Mouse (Mus musculus): Measurements from ENCODE around the gene 4930507D05Rik. TPM values are rescaled to one million over a fixed set of nuclear protein-coding genes. Genes with fewer than 3 reads are reported as not detected.

The 4930507D05Rik gene
- not detected in 2 replicates for polyA plus RNA-seq (2012; ENCODE audit: insufficient read depth, insufficient read length, missing spikeins)

DNA sequence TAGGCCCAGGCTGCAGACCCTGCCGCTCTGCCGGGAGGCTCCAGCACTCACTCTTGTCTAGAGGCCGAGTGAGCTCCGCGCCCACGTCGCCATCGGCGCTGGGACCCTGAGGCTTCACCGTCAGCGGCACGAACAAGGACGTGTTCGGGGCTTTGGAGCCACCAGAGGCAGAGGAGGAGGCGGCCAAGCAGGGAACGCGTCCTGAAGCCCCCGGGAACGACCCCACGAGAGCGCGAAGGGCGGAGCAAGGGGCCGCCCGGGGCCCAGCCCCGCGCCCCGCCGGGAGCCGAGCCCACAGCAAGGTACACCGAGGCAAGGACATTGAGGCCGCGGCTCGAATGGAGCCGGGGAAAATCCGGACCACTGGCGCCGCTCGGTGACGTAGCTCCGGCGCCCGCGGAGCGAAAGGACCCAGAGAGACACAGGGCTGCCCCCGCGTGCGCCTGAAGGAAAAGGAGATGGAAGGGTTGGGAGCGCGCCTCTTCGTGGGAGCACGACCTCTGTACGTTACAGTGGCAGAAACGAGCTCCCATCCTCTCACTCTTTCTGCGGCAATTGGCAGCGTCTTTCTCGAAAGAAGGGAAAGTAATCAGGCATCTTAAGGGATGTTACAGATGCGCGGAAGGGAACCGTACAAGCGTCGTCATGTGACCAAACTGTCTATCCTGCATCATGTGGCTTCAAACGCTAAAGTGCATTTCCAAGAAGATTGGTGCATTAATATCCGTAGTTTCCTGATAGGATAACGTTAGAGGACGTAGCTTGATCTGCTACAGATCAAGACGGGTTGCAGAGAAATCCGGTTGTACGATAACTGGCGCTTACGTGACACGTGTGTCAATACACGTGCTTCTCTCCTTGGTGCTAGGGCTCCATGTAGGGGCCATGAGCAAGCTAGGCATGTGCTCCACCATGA, at the start of gene 4930507D05Rik, which contains the start of gene Supv3l1:
4930507D05Rik (plus strand) TSS at position 126 of the 916 bp plus-strand sequence.
Supv3l1 (minus strand) TSS at position 375 of the 916 bp plus-strand sequence.
- H3K4me3 ChIP-seq (ENCODE audit: insufficient read depth, low read depth, low read length): peak within 1 kb of the TSS; percentile 81

DNA sequence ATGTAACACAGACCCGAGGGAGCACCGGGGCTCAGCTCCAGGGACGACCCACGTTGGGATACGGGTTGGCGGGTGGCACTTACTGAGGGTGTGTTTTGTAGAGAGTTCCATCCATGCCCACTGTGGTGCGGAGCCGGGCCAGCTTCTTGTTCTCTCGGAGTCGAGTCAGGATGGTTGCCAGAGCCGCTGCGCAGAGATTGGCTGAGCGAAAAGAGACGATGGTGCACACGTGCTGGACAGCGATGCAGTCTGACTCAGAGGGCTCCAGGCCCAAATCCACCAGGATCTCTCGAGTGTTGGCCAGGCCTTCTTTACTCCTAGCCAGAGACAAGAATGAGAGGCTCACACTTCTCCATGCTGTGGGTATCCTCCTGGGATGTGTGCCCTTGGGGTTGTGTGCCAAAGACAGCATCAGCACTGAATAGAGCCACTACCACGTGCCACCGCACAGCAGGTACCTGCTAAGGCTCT, 47.6 kb upstream of the 4930507D05Rik start:
- Histone ChIP-seq H3K27ac (replicated peaks; ENCODE audit: low read depth, low read length) (no peak overlapping the region), H3K4me1 (ENCODE audit: control insufficient read depth, insufficient read depth, insufficient read length, low read length) (no peaks in the 10 kb centered on the region; the same call in 1 of the 2 replicates), H3K4me3 (ENCODE audit: insufficient read depth, low read depth, low read length) (no peak overlapping the region)

More for the DNA sequence above, at the start of gene 4930507D05Rik, which contains the start of gene Supv3l1:
- Histone ChIP-seq H3K27ac (replicated peaks; ENCODE audit: low read depth, low read length) (peak within 1 kb of the TSS; percentile 98), H3K4me1 (ENCODE audit: control insufficient read depth, insufficient read depth, insufficient read length, low read length) (peaks cover 3% of the 10 kb centered on the region)

DNA sequence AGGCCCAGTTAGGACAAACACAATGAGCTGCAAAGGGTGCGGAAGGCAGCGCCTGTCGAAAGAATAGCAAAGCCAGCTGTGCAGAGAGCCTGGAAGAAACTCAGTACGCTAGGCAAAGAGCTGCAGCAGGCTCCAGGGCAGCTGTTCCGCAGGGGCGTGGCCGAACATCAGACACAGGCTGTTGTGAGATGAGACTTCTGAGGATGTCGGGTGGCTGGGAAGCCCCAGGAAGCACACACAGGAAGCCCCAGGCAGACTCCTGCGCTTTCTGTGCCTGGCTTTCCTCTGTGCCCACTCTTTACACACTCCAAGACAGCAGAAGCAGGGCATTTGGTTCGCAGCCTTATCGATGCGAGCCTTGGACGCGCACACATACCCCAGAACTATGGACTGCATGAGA, 44.4 kb upstream of the 4930507D05Rik start:
- no peaks in the 10 kb centered on the region; the same call in 1 of the 2 replicates for H3K4me1 ChIP-seq (ENCODE audit: control insufficient read depth, insufficient read depth, insufficient read length, low read length)
- H3K4me3 ChIP-seq (ENCODE audit: insufficient read depth, low read depth, low read length): no peak overlapping the region
- H3K27ac ChIP-seq (replicated peaks; ENCODE audit: low read depth, low read length): no peak overlapping the region

DNA sequence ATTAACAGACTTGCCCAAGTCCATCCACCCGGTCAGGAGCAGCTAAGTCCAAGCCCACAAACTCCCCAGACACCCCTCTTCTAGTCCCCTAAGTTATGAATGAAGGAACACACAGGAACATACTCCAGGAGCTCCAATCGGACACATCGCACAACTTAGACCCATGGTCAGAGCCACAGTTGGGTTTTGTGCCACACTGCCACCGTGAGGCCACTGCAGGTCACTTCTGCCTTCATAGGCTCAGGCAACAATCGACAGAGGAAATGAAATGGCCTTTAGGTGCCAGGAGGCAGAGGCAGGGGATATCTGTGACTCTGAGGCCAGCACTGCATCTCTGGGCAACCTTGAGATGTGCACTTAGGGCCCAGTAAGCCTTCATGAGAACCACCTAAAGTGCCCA, 38.3 kb upstream of the 4930507D05Rik start:
- Histone ChIP-seq H3K27ac (replicated peaks; ENCODE audit: low read depth, low read length) (no peak overlapping the region), H3K4me1 (ENCODE audit: control insufficient read depth, insufficient read depth, insufficient read length, low read length) (no peaks in the 10 kb centered on the region), H3K4me3 (ENCODE audit: insufficient read depth, low read depth, low read length) (no peak overlapping the region)

DNA sequence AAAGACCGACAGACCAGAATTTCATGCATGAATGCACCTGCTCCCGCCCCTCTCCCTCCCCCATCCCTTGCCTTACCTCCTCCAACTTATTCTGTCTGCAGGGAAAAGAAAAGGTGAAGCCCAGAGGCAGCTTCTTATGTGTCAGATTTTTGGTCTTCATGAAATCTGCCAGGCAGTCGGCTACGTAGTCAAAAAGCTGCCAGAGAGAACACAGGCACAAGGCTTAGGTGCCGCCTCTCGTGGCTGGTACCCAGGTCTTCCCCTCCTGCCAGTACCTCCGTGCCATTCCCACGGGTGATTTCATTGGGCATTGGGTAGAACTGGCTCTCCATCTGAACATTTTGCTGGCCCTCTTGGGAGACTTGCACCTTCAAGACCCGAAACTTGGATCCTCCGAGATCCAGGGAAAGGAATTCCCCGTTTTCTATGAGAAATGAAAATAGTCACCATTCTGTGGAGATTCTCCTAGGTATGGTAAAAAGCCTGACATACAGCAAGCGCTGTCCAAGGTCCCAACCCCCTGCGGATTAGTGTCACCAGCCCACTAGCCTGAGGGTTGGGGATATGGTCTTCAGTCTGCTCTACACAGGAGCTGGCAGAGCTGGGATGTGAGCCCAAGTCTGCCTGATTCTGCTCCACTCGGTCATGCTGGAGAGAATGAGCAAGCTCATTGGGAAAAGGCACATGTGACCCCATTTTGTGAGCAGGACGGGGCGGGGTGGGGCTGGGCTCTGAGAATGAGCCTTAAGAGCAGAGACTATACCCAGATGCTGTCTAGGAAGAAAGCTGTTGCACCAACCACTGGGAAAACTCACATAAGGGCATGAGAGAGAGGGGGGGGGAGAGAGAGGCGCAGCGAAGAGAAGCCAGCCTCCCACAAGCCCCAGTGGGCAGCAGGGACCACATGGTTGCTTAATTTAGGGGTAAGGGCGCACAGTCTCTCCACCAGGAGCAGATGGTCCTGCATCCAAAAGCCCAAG, 37.6 kb upstream of the 4930507D05Rik start:
- Histone ChIP-seq H3K4me1 (ENCODE audit: control insufficient read depth, insufficient read depth, insufficient read length, low read length) (no peaks in the 10 kb centered on the region), H3K27ac (replicated peaks; ENCODE audit: low read depth, low read length) (no peak overlapping the region), H3K4me3 (ENCODE audit: insufficient read depth, low read depth, low read length) (no peak overlapping the region)

DNA sequence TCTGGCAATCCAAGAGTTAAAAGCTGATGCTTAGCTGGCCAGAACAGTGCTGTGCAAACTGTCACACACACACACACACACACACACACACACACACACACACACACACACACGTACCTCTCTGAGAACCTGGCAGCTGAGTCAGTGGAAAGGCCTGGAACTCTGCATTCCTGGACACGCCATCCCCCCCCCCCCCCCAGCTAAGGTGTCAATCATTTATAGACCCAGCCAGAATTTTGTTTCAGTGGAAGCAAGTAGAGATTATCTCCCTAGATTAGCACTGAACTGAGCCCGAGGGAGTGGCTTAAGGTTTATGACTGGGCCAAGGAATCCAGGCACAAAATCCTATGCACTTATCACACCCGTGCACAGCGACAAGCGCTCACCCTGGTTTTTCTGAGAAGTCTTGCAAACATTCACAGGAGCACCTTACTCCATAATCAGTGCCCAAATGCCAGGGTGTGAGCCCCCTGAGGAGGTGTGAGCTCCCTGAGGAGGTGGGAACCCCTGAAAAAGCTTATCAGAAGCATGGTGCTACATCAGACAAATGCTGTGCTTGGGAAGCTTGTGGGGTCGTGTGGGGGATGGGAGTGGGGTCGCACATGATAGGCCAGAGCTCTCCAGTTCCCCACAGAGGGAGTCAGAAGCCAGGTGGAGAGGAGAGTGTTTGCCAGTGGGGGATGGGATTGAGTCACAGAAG, 36.2 kb upstream of the 4930507D05Rik start:
- Histone ChIP-seq H3K27ac (replicated peaks; ENCODE audit: low read depth, low read length) (no peak overlapping the region), H3K4me3 (ENCODE audit: insufficient read depth, low read depth, low read length) (no peak overlapping the region), H3K4me1 (ENCODE audit: control insufficient read depth, insufficient read depth, insufficient read length, low read length) (no peaks in the 10 kb centered on the region)

DNA sequence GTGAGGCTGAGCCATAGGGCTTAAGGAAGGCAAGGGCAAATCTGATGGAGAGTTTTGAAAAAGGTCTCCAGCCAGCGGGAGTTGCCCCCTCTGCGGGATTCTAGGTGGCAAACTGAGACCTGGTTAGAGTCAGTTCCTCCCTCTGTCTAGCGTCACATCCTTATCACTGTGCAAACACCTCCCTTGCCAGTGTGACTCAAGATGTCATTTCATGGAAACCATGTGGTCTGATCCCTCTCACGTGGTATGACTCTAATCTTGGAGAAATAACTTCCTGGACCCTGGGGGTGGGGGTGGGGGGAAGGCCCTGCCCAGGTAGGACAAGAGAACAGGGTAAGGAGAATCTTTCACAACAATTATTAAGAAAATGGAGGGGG, 35.7 kb upstream of the 4930507D05Rik start:
- Histone ChIP-seq H3K27ac (replicated peaks; ENCODE audit: low read depth, low read length) (no peak overlapping the region), H3K4me3 (ENCODE audit: insufficient read depth, low read depth, low read length) (no peak overlapping the region), H3K4me1 (ENCODE audit: control insufficient read depth, insufficient read depth, insufficient read length, low read length) (no peaks in the 10 kb centered on the region)

DNA sequence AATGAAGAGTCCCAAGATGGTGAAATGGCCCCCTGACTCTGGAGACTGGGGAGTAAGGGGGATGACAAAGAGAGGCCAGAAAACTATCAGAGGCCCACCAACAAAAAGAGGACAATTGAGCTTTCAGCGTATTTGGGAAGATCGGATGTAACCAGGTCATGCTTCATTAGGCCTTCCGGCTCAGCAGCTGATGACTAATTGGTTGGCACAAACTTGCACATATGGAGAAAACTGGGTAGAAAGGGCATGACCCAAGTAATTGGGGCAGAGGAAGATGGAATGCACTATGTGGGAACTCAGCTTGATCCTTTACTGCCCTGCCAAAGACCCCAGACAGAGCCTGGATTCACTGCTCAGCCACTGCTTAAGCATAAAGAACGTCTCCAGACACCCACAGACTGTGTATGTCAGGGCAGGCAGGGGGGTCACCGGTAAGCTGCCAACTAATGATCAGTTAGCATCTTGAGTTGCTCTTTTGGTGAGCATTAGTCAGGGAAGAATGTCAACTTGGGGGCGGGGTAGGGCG, 30.4 kb upstream of the 4930507D05Rik start:
- no peak overlapping the region for H3K4me3 ChIP-seq (ENCODE audit: insufficient read depth, low read depth, low read length)
- no peak overlapping the region for H3K27ac ChIP-seq (replicated peaks; ENCODE audit: low read depth, low read length)
- H3K4me1 ChIP-seq (ENCODE audit: control insufficient read depth, insufficient read depth, insufficient read length, low read length): no peaks in the 10 kb centered on the region

DNA sequence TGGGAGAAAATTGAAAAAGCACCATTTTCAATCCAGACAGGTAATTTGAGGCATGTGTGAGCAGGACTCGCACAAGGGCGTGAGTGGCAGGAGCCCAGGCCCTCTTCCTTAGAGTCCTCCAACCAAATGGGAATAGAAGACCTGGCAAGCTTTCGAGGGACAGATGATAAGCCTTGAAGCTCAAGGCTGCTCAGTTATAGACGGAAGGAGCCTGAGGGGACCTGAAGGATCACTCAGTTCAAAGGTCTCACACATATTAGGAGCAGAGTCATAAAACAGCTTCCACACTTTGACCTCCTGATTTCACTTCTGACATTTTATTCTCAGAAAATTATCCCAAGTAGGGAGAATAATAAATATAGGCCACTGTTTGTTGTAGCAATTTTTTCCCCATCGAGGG, 29.9 kb upstream of the 4930507D05Rik start:
- Histone ChIP-seq H3K4me3 (ENCODE audit: insufficient read depth, low read depth, low read length) (no peak overlapping the region), H3K27ac (replicated peaks; ENCODE audit: low read depth, low read length) (no peak overlapping the region), H3K4me1 (ENCODE audit: control insufficient read depth, insufficient read depth, insufficient read length, low read length) (no peaks in the 10 kb centered on the region)

DNA sequence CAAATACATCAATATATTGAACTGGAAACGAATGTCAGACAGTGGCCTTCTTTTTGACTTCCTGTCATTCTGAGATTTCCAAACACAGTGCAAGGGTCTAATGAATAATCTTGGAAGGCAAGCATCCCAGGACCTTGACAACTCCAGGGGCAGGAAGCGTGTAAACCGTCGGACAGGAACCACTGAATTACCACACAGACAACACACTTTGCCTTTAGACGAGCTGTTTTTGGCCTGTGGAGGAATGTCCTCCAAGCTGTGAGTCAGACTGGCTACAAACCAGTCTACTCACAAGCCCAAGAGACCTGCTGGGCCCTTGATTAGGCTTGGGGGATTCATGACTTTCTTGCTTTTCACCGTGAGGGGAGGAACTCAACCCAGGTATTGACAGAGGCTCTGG, 28.9 kb upstream of the 4930507D05Rik start:
- Histone ChIP-seq H3K4me1 (ENCODE audit: control insufficient read depth, insufficient read depth, insufficient read length, low read length) (no peaks in the 10 kb centered on the region), H3K4me3 (ENCODE audit: insufficient read depth, low read depth, low read length) (no peak overlapping the region), H3K27ac (replicated peaks; ENCODE audit: low read depth, low read length) (no peak overlapping the region)

DNA sequence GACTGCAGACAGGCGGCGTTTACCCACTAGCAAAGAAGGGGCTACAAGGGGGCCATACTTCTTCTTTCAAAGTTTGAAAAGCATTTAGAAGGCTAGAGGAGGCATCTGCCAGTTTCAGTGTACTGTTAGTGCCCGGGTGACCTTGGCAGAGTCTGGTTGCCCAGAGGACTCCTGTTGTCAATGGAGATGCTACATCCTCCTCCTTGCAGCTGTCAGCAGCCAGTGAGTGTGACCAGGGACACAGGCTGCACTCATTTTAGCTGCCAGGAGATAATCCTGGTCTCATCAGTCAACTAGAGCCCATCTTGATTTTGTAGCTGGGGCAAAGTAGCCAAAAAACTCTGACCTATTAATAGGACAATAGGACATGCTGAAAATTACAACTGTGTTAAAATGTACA, 28.2 kb upstream of the 4930507D05Rik start:
- Histone ChIP-seq H3K27ac (replicated peaks; ENCODE audit: low read depth, low read length) (no peak overlapping the region), H3K4me3 (ENCODE audit: insufficient read depth, low read depth, low read length) (no peak overlapping the region), H3K4me1 (ENCODE audit: control insufficient read depth, insufficient read depth, insufficient read length, low read length) (no peaks in the 10 kb centered on the region)

DNA sequence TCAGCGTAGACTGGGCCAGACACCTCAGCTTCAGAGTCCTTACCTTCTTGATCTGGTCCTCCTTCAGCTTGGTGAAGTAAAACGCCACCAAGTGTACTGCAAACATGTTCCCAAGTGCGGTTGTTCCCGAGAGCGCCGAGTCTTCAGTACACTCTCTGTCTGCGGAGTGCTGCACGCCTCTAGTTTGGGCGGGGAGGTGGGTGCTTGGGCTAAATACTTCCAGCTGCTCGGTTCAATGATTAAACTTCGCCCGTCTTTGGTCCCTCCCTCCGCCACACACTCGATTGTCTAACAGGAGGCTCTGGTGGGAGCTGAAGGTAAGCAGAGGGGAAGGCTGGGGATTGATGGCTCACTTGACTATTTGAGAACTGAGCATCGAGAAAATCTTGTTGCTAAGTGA, 27.0 kb upstream of the 4930507D05Rik start, which contains the start of gene Hkdc1:
Hkdc1 (minus strand) TSS at position 237 of the 400 bp plus-strand sequence.
- Histone ChIP-seq H3K27ac (replicated peaks; ENCODE audit: low read depth, low read length) (no peak within 1 kb of the TSS), H3K4me3 (ENCODE audit: insufficient read depth, low read depth, low read length) (no peak within 1 kb of the TSS), H3K4me1 (ENCODE audit: control insufficient read depth, insufficient read depth, insufficient read length, low read length) (no peaks in the 10 kb centered on the region)

DNA sequence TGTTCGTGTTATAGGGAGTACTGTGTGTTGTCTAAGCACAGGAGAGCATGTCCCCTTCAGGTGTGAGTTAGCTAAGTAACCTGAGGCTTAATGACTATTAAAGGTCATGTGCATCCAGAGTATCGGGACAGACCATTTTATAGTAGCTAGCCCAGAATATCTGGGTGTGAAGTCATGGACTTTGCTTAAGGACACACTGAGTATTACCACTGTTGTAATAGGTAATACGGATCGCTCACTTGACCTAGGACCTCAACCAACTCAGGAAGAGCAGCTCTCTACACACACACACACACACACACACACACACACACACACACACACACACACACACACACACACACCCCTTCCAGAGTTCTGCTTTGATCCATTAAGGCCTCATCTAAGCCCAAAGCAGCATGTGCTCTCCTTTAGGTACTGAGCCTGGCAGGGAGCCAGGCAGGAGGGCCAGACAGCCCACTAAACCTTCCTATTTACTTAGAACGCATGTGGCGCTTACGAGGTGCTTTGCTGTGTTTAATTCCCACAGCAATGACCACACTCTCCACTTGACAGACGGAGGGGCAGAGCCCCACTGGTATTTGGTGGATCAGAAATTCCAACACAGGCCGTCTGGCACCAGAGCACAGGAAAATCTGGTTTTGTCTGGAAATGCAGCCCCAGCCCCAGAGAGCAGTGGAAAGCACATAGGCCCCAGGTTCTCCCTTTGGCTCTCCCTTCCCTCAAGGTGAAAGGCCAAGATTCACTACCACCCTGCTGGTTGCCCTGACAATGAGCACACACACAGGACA, 24.0 kb upstream of the 4930507D05Rik start:
- no peak overlapping the region for H3K27ac ChIP-seq (replicated peaks; ENCODE audit: low read depth, low read length)
- no peak overlapping the region for H3K4me3 ChIP-seq (ENCODE audit: insufficient read depth, low read depth, low read length)
- H3K4me1 ChIP-seq (ENCODE audit: control insufficient read depth, insufficient read depth, insufficient read length, low read length): no peaks in the 10 kb centered on the region
